Mouse (Mus musculus): ENCODE results near the gene Cse1l. TPM values are rescaled to one million over a fixed set of nuclear protein-coding genes. Genes with fewer than 3 reads are reported as not detected.

Gene Cse1l
- polyA plus RNA-seq, 1 experiment from 2014 or later = 38.8 TPM

GRCm38 (mm10) chr2:166935582-166935981 is 29.7 kb downstream of the Cse1l start:
- Histone ChIP-seq H3K79me2 (ENCODE audit: inconsistent target) (no peaks in the 10 kb centered on the region), H3K36me3 (ENCODE audit: inconsistent target) (peaks cover 40% of the 10 kb centered on the region), H3K4me3 (ENCODE audit: inconsistent target) (no peak overlapping the region), H3K27ac (no peak overlapping the region)
- 91% methylated on average over 7 of the region's 7 CpGs for WGBS (ENCODE audit: missing documents)

DNA sequence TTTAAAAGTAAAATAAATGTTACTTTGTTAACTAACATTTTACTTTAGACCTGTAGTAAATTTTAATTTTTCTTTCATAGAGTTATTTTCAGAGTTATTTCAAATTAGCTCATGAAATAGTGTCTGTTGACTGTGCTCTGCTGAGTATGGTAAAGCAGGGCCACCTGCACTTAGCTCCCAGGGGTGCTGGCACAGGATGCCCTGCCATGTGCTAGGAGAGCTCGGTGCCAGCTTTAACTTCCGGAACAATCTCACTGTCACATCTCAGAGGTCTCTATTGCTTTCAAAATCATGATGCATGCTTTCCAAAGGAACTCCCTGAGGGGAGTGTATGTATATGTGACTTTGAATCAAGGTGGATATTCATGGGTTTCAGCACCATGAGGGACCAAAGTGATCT is 30.3 kb downstream of the Cse1l start:
- H3K27ac ChIP-seq = no peak overlapping the region
- H3K36me3 ChIP-seq (ENCODE audit: inconsistent target) = peaks cover 46% of the 10 kb centered on the region
- no peaks in the 10 kb centered on the region for H3K79me2 ChIP-seq (ENCODE audit: inconsistent target)
- H3K4me3 ChIP-seq (ENCODE audit: inconsistent target) = no peak overlapping the region
- WGBS (ENCODE audit: missing documents) = 93% methylated on average over 2 of the region's 2 CpGs

DNA sequence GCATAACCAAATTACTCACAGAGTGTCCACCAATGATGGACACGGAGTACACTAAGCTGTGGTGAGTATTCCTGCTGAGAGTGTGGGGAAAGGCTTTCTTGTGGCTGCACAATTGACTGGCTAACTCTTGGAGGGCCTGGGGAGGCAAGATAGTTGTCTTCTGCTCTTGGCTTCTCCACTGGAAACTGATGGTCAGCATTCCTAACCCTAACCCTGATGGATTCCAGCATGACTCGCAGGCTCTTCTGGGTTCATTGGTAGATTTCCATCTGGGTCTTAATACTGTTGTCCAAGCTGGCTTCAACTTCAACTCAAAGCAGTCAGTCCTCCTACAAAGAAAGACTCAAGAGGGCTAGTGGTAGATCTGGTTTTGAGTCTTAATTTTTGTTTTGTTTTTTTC is 37.3 kb downstream of the Cse1l start:
- 87% methylated on average over 2 of the region's 2 CpGs for WGBS (ENCODE audit: missing documents)
- Histone ChIP-seq H3K4me3 (ENCODE audit: inconsistent target) (no peak overlapping the region), H3K36me3 (ENCODE audit: inconsistent target) (peaks cover 59% of the 10 kb centered on the region), H3K27ac (no peak overlapping the region), H3K79me2 (ENCODE audit: inconsistent target) (no peaks in the 10 kb centered on the region)

DNA sequence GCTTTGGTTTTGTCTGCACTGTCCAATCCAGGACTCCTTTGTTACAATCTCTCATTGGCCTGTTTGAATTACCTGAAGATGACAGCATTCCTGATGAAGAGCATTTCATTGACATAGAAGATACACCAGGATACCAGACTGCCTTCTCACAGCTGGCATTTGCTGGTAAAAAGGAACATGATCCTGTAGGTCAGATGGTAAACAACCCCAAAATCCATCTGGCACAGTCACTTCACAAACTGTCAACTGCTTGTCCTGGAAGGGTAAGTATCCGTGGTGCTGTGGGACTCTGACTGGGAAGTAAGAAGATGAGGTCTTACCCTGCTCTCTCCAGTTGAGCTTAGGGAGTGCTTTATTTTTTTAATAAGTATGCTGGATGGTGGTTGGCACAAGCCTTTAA is 38.5 kb downstream of the Cse1l start:
- peaks cover 71% of the 10 kb centered on the region for H3K36me3 ChIP-seq (ENCODE audit: inconsistent target)
- H3K4me3 ChIP-seq (ENCODE audit: inconsistent target) = no peak overlapping the region
- H3K79me2 ChIP-seq (ENCODE audit: inconsistent target) = no peaks in the 10 kb centered on the region
- 93% methylated on average over 1 of the region's 1 CpGs for WGBS (ENCODE audit: missing documents)
- H3K27ac ChIP-seq = no peak overlapping the region

- Histone ChIP-seq H3K79me2 (ENCODE audit: inconsistent target) (no peaks in the 10 kb centered on the region), H3K4me3 (ENCODE audit: inconsistent target) (no peak overlapping the region), H3K27ac (no peak overlapping the region), H3K36me3 (ENCODE audit: inconsistent target) (peaks cover 81% of the 10 kb centered on the region)
- 56% methylated on average over 4 of the region's 4 CpGs for WGBS (ENCODE audit: missing documents)
Observed at GRCm38 (mm10) chr2:166945456-166945855, 39.6 kb downstream of the Cse1l start.

DNA sequence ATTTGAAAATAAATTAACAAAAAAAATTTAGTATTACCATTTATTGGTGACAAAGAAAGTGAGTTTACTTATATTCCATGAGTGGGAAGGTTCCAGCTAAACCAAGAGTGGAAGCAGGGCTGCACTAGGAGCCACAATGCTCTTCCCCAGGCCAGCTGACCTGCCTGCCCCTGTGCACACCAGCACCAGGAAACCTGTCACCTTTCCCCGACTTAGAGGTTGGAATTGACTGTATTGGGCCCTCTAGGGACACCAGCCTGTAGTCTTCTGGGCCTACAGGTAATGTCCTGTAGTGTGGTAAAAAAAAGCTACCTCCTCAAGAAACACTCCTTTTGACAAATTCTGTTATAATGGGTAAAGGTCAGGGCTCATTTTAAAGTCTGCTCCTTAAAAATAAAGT is 42.4 kb downstream of the Cse1l start:
- no peaks in the 10 kb centered on the region; the same call in 1 of the 2 replicates for H3K79me2 ChIP-seq (ENCODE audit: inconsistent target)
- H3K36me3 ChIP-seq (ENCODE audit: inconsistent target) = peaks cover 84% of the 10 kb centered on the region
- H3K4me3 ChIP-seq (ENCODE audit: inconsistent target) = no peak overlapping the region
- WGBS (ENCODE audit: missing documents) = 91% methylated on average over 1 of the region's 1 CpGs
- no peak overlapping the region for H3K27ac ChIP-seq

DNA sequence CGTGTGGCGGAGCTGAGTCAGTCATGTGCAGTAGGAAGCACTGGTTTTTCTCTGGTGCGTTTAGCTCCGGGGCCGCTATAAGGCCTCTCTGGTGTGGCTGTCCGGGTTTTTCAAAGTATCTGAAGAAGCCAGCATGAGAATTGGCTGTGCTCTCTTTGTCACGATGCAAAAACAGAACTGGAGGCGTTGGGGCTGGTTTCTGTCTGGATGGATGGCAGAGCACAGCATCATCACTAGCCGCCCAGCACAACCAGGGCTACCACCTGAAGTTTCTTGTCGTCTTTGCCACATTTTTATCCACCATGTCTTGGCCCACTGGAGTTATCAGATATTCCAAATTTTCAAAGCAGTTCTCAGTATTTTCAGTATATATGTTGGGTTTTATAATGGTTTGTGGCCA is 43.1 kb downstream of the Cse1l start:
- WGBS (ENCODE audit: missing documents) = 88% methylated on average over 10 of the region's 10 CpGs
- Histone ChIP-seq H3K36me3 (ENCODE audit: inconsistent target) (peaks cover 86% of the 10 kb centered on the region), H3K4me3 (ENCODE audit: inconsistent target) (no peak overlapping the region), H3K79me2 (ENCODE audit: inconsistent target) (no peaks in the 10 kb centered on the region; the same call in 1 of the 2 replicates), H3K27ac (no peak overlapping the region)

DNA sequence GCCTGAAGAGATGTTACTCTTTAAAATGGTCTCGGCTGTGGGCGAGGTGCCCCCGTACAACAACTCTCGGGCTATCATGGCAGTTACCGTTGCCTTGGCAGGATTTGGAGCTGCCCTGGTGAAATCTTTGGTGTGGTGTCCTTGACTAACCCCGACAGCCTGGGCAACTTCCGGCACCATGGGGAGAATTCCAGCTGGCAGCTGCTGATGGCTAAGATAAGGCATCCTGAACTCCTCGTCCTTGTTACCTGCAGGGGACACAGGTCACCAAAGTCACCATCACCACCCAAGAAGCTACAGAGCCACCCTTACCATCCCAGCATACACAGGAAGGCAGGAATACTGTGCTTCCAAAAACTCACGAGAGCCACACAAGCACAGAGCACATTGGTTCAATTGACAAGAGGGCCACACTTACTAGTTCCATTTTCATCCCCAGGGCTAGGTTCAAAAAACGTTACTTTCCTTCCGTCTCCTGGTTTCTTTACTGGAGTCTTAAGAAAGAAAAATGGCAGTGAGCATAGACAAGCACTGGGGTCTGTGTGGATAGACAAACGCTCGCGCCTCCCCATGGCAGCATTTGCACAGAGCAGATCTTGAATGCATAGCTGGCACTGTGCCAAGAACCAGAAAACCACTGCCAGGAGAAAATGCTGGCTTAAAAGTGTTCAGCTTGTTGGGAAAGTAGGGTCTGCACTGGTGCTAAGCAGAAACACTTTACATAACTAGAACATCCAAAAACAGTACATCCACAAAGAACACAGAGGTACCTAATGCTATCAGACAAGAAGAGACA is 45.2 kb downstream of the Cse1l start:
- WGBS (ENCODE audit: missing documents) = 91% methylated on average over 14 of the region's 14 CpGs
- no peaks in the 10 kb centered on the region; the same call in 1 of the 2 replicates for H3K79me2 ChIP-seq (ENCODE audit: inconsistent target)
- H3K36me3 ChIP-seq (ENCODE audit: inconsistent target) = peaks cover 94% of the 10 kb centered on the region
- no peak overlapping the region for H3K27ac ChIP-seq
- no peak overlapping the region for H3K4me3 ChIP-seq (ENCODE audit: inconsistent target)

DNA sequence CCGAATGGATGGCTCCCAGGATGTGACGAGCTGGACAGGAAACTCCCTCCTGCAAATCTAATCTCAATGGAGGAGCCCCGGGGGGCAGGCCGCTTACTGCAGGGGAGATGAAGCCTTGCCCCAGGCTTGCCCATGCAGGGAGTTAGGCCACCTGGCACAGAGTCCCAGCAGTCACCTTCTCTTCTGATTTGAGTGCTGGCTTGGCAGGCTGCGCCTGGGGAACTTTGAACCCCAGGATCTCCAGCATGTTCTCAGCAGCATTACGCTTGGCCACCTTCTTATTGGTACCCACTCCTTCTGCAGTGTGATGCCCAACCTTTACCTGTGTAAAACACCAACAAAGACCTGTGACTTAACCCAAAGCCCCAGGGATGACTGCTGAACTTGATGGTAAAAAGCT is 46.3 kb downstream of the Cse1l start:
- H3K36me3 ChIP-seq (ENCODE audit: inconsistent target) = peaks cover 89% of the 10 kb centered on the region
- 89% methylated on average over 6 of the region's 6 CpGs for WGBS (ENCODE audit: missing documents)
- H3K4me3 ChIP-seq (ENCODE audit: inconsistent target) = no peak overlapping the region
- H3K79me2 ChIP-seq (ENCODE audit: inconsistent target) = no peaks in the 10 kb centered on the region; the same call in 1 of the 2 replicates
- no peak overlapping the region for H3K27ac ChIP-seq

DNA sequence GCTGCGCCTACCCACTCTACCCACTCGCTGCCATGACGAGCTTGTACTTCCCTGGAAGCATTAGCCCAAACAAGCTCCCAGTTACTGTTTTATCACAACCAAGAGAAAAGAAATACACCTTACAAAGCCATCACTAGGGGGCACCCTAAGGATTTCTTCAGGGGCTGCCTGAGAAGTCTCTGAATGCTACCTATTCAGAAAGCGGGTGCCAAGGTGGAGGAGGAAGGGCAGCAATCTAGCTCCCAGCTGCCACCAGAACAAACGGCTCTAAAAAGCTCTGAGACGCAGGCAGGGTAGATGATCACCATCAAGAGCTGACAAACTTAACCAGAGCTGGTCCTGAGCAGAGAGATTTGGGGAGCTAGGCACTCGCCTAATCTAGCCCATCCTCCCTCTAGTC is 51.0 kb downstream of the Cse1l start:
- Histone ChIP-seq H3K36me3 (ENCODE audit: inconsistent target) (peaks cover 74% of the 10 kb centered on the region), H3K27ac (no peak overlapping the region), H3K4me3 (ENCODE audit: inconsistent target) (no peak overlapping the region), H3K79me2 (ENCODE audit: inconsistent target) (peaks cover 7% of the 10 kb centered on the region; the same call in 1 of the 2 replicates)
- 64% methylated on average over 7 of the region's 7 CpGs for WGBS (ENCODE audit: missing documents)

GRCm38 (mm10) chr2:166960648-166961330 is 54.9 kb downstream of the Cse1l start:
- WGBS (ENCODE audit: missing documents) = 87% methylated on average over 6 of the region's 8 CpGs
- Histone ChIP-seq H3K79me2 (ENCODE audit: inconsistent target) (peaks cover 43% of the 10 kb centered on the region), H3K36me3 (ENCODE audit: inconsistent target) (peaks cover 47% of the 10 kb centered on the region), H3K27ac (no peak overlapping the region), H3K4me3 (ENCODE audit: inconsistent target) (no peak overlapping the region)

DNA sequence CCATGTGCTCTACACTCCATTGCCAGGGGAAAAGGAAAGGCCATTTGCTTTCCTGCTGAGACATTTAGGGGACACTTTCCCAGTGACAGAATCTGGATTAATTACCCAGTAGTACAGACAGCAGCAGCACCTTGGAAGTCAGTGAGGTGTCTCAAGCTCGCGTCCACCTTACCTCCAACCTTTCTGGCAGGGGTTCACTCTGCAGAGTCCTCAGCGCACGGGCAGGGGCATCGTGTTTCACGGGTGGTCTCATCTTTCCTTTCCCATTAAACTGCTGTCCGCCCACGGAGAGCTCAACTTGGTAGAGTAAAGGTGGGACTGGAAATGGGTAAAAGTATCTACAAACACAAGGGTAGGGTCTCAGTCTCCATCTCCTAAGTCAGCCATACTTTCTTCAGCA is 57.4 kb downstream of the Cse1l start:
- no peak overlapping the region for H3K4me3 ChIP-seq (ENCODE audit: inconsistent target)
- no peak overlapping the region for H3K27ac ChIP-seq
- H3K79me2 ChIP-seq (ENCODE audit: inconsistent target) = peaks cover 61% of the 10 kb centered on the region
- 96% methylated on average over 3 of the region's 8 CpGs for WGBS (ENCODE audit: missing documents)
- peaks cover 37% of the 10 kb centered on the region for H3K36me3 ChIP-seq (ENCODE audit: inconsistent target)

DNA sequence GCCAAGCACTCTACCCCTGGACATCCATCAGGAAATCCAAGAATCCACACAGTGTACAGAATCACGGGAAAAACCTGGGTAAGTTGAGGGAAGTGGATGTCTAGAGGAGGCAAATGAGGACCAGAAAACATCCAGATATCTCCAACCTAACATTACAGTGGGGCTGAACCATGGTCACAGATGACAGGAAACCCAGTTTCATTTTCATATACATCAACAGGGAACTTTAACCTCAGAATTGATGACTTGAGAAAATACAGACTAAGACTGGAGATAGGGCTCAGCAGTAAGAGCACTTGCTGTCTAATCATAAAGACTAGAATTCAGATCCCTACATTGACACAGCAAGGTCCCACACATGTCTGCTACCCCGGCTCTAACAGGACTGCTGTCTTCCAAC is 58.9 kb downstream of the Cse1l start:
- 36% methylated on average over 2 of the region's 2 CpGs for WGBS (ENCODE audit: missing documents)
- Histone ChIP-seq H3K4me3 (ENCODE audit: inconsistent target) (no peak overlapping the region), H3K27ac (peak overlapping the region; percentile 19; the same call in 1 of the 2 replicates), H3K36me3 (ENCODE audit: inconsistent target) (peaks cover 26% of the 10 kb centered on the region), H3K79me2 (ENCODE audit: inconsistent target) (peaks cover 76% of the 10 kb centered on the region)

DNA sequence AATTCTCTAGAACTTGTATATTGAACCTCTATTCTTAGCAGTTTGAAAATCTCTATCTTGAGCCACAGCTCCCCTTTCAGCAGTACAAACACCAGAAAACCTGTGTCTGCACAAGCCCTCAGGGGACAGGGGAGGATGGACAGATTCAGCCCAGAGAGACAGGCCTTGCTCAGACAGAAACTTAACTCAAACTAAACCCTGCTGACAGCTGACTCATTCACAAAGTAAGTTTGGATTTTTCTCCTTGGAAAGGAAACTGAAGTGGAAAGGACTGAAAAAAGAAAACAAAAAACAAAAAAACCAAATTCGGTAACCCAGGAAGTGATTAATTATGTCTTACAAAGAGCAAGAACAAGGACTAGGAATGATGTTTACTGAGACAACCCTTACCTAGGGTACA is 67.3 kb downstream of the Cse1l start:
- H3K4me3 ChIP-seq (ENCODE audit: inconsistent target) = no peak overlapping the region
- WGBS (ENCODE audit: missing documents) = 27% methylated on average over 1 of the region's 1 CpGs
- H3K27ac ChIP-seq = peak overlapping the region; percentile 31
- H3K36me3 ChIP-seq (ENCODE audit: inconsistent target) = no peaks in the 10 kb centered on the region
- peaks cover 98% of the 10 kb centered on the region for H3K79me2 ChIP-seq (ENCODE audit: inconsistent target)

GRCm38 (mm10) chr2:166974177-166974872 is 68.5 kb downstream of the Cse1l start:
- no peak overlapping the region for H3K4me3 ChIP-seq (ENCODE audit: inconsistent target)
- 42% methylated on average over 6 of the region's 6 CpGs for WGBS (ENCODE audit: missing documents)
- peaks cover 99% of the 10 kb centered on the region for H3K79me2 ChIP-seq (ENCODE audit: inconsistent target)
- H3K27ac ChIP-seq = peak overlapping the region; percentile 86
- H3K36me3 ChIP-seq (ENCODE audit: inconsistent target) = no peaks in the 10 kb centered on the region
